Mouse (Mus musculus): ENCODE results near the gene 1700015G11Rik. TPM values are rescaled to one million over a fixed set of nuclear protein-coding genes. Genes with fewer than 3 reads are reported as not detected.

The 1700015G11Rik gene
- polyA plus RNA-seq, 1 experiment from 2014 or later, result not detected

GRCm38 (mm10) chr7:51975181-51975580 lies 40.3 kb downstream of the 1700015G11Rik start:
- DNase-seq (ENCODE audit: low spot score), result peak; percentile 44

GRCm38 (mm10) chr7:51973526-51973925 lies 42.0 kb downstream of the 1700015G11Rik start:
- no peak for DNase-seq (ENCODE audit: low spot score)
- no peak for ATAC-seq
- 60% methylated on average over 2 of the region's 2 CpGs for WGBS
- H3K27ac ChIP-seq (ENCODE audit: low read depth, low read length), result no peak overlapping the region
- no peak overlapping the region for H3K4me2 ChIP-seq (ENCODE audit: low read length)
- H3K27me3 ChIP-seq (replicated peaks; ENCODE audit: control insufficient read depth, insufficient read depth, low read length), result no peaks in the 10 kb centered on the region
- no peaks in the 10 kb centered on the region for H3K9me3 ChIP-seq (replicated peaks; ENCODE audit: control insufficient read depth, low read length)
- no peak overlapping the region for H3K4me3 ChIP-seq (ENCODE audit: low read depth, low read length)
- H3K36me3 ChIP-seq (ENCODE audit: control insufficient read depth, insufficient read depth, low read length), result no peaks in the 10 kb centered on the region
- no peak overlapping the region for H3K9ac ChIP-seq (ENCODE audit: low read length)
- H3K4me1 ChIP-seq (ENCODE audit: control insufficient read depth, insufficient read depth, low read length), result peaks cover 10% of the 10 kb centered on the region

More at GRCm38 (mm10) chr7:51975181-51975580, 40.3 kb downstream of the 1700015G11Rik start:
- Histone ChIP-seq H3K4me3 (ENCODE audit: low read depth, low read length) (no peak overlapping the region), H3K4me1 (ENCODE audit: control insufficient read depth, insufficient read depth, low read length) (peaks cover 10% of the 10 kb centered on the region), H3K27ac (ENCODE audit: low read depth, low read length) (peak overlapping the region; percentile 9; the same call in 1 of the 2 replicates), H3K36me3 (ENCODE audit: control insufficient read depth, insufficient read depth, low read length) (no peaks in the 10 kb centered on the region), H3K9ac (ENCODE audit: low read length) (0 out of 2 replicates have a peak overlapping the region, but pooled peaks have one; percentile 17), H3K9me3 (replicated peaks; ENCODE audit: control insufficient read depth, low read length) (no peaks in the 10 kb centered on the region), H3K4me2 (ENCODE audit: low read length) (no peak overlapping the region), H3K27me3 (replicated peaks; ENCODE audit: control insufficient read depth, insufficient read depth, low read length) (no peaks in the 10 kb centered on the region)
- peak; percentile 60; the same call in 1 of the 2 replicates for ATAC-seq
- WGBS, result 42% methylated on average over 6 of the region's 6 CpGs

- no peak overlapping the region for H3K4me3 ChIP-seq (ENCODE audit: low read depth, low read length)
- no peaks in the 10 kb centered on the region for H3K27me3 ChIP-seq (replicated peaks; ENCODE audit: control insufficient read depth, insufficient read depth, low read length)
- no peak overlapping the region for H3K27ac ChIP-seq (ENCODE audit: low read depth, low read length)
- no peak overlapping the region for H3K4me2 ChIP-seq (ENCODE audit: low read length)
- no peak overlapping the region for H3K9ac ChIP-seq (ENCODE audit: low read length)
- DNase-seq (ENCODE audit: low spot score) (no peak), ATAC-seq (peak; percentile 44; the same call in 1 of the 2 replicates)
- 71% methylated on average over 5 of the region's 5 CpGs for WGBS
- H3K36me3 ChIP-seq (ENCODE audit: control insufficient read depth, insufficient read depth, low read length), result no peaks in the 10 kb centered on the region
- H3K9me3 ChIP-seq (replicated peaks; ENCODE audit: control insufficient read depth, low read length), result no peaks in the 10 kb centered on the region
- peaks cover 10% of the 10 kb centered on the region for H3K4me1 ChIP-seq (ENCODE audit: control insufficient read depth, insufficient read depth, low read length)
Observed at GRCm38 (mm10) chr7:51973091-51973490, 42.4 kb downstream of the 1700015G11Rik start.

GRCm38 (mm10) chr7:51972252-51972855 lies 43.2 kb downstream of the 1700015G11Rik start:
- DNase-seq (ENCODE audit: low spot score) (peak; percentile 86), ATAC-seq (peak; percentile 71)
- Histone ChIP-seq H3K27me3 (replicated peaks; ENCODE audit: control insufficient read depth, insufficient read depth, low read length) (no peaks in the 10 kb centered on the region), H3K9ac (ENCODE audit: low read length) (no peak overlapping the region), H3K36me3 (ENCODE audit: control insufficient read depth, insufficient read depth, low read length) (no peaks in the 10 kb centered on the region), H3K4me2 (ENCODE audit: low read length) (no peak overlapping the region), H3K9me3 (replicated peaks; ENCODE audit: control insufficient read depth, low read length) (no peaks in the 10 kb centered on the region), H3K4me1 (ENCODE audit: control insufficient read depth, insufficient read depth, low read length) (peaks cover 10% of the 10 kb centered on the region), H3K27ac (ENCODE audit: low read depth, low read length) (no peak overlapping the region), H3K4me3 (ENCODE audit: low read depth, low read length) (no peak overlapping the region)
- WGBS, result 34% methylated on average over 6 of the region's 6 CpGs

GRCm38 (mm10) chr7:51969379-51969778 lies 46.1 kb downstream of the 1700015G11Rik start:
- Histone ChIP-seq H3K4me3 (ENCODE audit: low read depth, low read length) (no peak overlapping the region), H3K4me2 (ENCODE audit: low read length) (no peak overlapping the region), H3K27ac (ENCODE audit: low read depth, low read length) (no peak overlapping the region), H3K9ac (ENCODE audit: low read length) (no peak overlapping the region), H3K9me3 (replicated peaks; ENCODE audit: control insufficient read depth, low read length) (no peaks in the 10 kb centered on the region), H3K36me3 (ENCODE audit: control insufficient read depth, insufficient read depth, low read length) (no peaks in the 10 kb centered on the region), H3K27me3 (replicated peaks; ENCODE audit: control insufficient read depth, insufficient read depth, low read length) (no peaks in the 10 kb centered on the region), H3K4me1 (ENCODE audit: control insufficient read depth, insufficient read depth, low read length) (0 out of 2 replicates have a peak, but pooled peaks cover 2% of the 10 kb centered on the region)
- no peak for DNase-seq (ENCODE audit: low spot score)
- no peak for ATAC-seq

- H3K9me3 ChIP-seq (replicated peaks; ENCODE audit: control insufficient read depth, low read length), result no peaks in the 10 kb centered on the region
- ATAC-seq (no peak), DNase-seq (ENCODE audit: low spot score) (no peak)
- H3K4me1 ChIP-seq (ENCODE audit: control insufficient read depth, insufficient read depth, low read length), result 0 out of 2 replicates have a peak, but pooled peaks cover 3% of the 10 kb centered on the region
- H3K4me3 ChIP-seq (ENCODE audit: low read depth, low read length), result no peak overlapping the region
- H3K4me2 ChIP-seq (ENCODE audit: low read length), result no peak overlapping the region
- no peak overlapping the region for H3K27ac ChIP-seq (ENCODE audit: low read depth, low read length)
- H3K27me3 ChIP-seq (replicated peaks; ENCODE audit: control insufficient read depth, insufficient read depth, low read length), result no peaks in the 10 kb centered on the region
- no peaks in the 10 kb centered on the region for H3K36me3 ChIP-seq (ENCODE audit: control insufficient read depth, insufficient read depth, low read length)
- 84% methylated on average over 4 of the region's 4 CpGs for WGBS
- no peak overlapping the region for H3K9ac ChIP-seq (ENCODE audit: low read length)
Observed at GRCm38 (mm10) chr7:51967581-51967980, 47.9 kb downstream of the 1700015G11Rik start.

GRCm38 (mm10) chr7:51964681-51965080 lies 50.8 kb downstream of the 1700015G11Rik start:
- Histone ChIP-seq H3K36me3 (ENCODE audit: control insufficient read depth, insufficient read depth, low read length) (no peaks in the 10 kb centered on the region), H3K9ac (ENCODE audit: low read length) (no peak overlapping the region), H3K27ac (ENCODE audit: low read depth, low read length) (no peak overlapping the region), H3K27me3 (replicated peaks; ENCODE audit: control insufficient read depth, insufficient read depth, low read length) (no peaks in the 10 kb centered on the region), H3K4me2 (ENCODE audit: low read length) (no peak overlapping the region), H3K4me1 (ENCODE audit: control insufficient read depth, insufficient read depth, low read length) (0 out of 2 replicates have a peak, but pooled peaks cover 4% of the 10 kb centered on the region), H3K9me3 (replicated peaks; ENCODE audit: control insufficient read depth, low read length) (no peaks in the 10 kb centered on the region), H3K4me3 (ENCODE audit: low read depth, low read length) (no peak overlapping the region)
- WGBS, result 94% methylated on average over 7 of the region's 7 CpGs
- ATAC-seq (no peak), DNase-seq (ENCODE audit: low spot score) (no peak)

GRCm38 (mm10) chr7:51962219-51962952 lies 53.1 kb downstream of the 1700015G11Rik start:
- Histone ChIP-seq H3K9me3 (replicated peaks; ENCODE audit: control insufficient read depth, low read length) (no peaks in the 10 kb centered on the region), H3K4me1 (ENCODE audit: control insufficient read depth, insufficient read depth, low read length) (0 out of 2 replicates have a peak, but pooled peaks cover 4% of the 10 kb centered on the region), H3K36me3 (ENCODE audit: control insufficient read depth, insufficient read depth, low read length) (no peaks in the 10 kb centered on the region), H3K4me2 (ENCODE audit: low read length) (no peak overlapping the region), H3K9ac (ENCODE audit: low read length) (no peak overlapping the region), H3K27me3 (replicated peaks; ENCODE audit: control insufficient read depth, insufficient read depth, low read length) (no peaks in the 10 kb centered on the region), H3K27ac (ENCODE audit: low read depth, low read length) (peak overlapping the region; percentile 30; the same call in 1 of the 2 replicates), H3K4me3 (ENCODE audit: low read depth, low read length) (no peak overlapping the region)
- 36% methylated on average over 10 of the region's 10 CpGs for WGBS
- peak; percentile 68 for ATAC-seq
- DNase-seq (ENCODE audit: low spot score), result peak; percentile 37
